Mouse (Mus musculus) frontal cortex, adult 2 months (tissue): ENCODE measurements at regions not wholly inside any gene's neighbourhood (a gene's known extent, or its start where the extent isn't known, plus 50 kb on each side); places are given as distances from the start of the nearest gene placed in this dataset.

Experiments used
- DNase-seq, 2 experiments: peaks; one replicate each; pipeline ENCODE4 v3.0.0; 2022; ENCODE audit warnings: low spot score in 1 of 2; ENCODE audit errors: extremely low spot score in 1 of 2

DNA sequence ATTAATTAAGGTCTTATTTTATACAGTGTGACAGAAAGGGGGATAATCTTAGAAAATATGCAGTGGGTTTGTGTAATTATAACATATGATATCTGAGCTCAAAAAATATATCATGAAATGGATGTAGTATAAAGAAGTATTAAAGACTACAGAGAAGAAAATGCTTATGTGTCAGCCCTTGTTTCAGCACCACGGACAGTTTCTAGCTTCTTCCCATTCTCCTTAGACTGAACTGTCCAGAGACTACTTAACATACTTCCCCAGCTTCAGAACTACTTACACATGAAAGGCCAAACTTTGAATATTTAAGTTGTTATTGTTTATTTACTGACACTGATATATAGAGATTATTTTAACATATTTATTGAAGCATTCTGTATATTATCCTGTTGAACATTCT, 578.4 kb downstream of the Nsun3 start:
- no peak for DNase-seq

DNA sequence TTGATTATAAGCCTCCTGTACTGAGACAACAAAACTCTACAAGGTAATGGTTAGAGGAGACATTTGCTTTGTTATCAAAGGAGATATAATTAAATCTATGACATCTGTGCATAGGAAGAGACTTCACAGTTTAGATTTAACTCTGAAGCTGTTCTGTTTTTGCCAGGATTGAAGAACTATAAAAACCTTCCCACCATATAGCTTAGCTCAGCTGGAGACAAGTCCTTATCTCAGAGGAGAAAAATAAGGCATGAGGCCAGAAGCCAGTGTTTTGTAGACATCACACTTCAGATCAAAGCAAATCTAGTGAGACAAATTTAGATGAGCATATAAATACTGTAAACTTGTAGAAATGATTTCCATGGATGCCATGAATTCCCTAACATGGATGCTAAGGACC, 603.6 kb downstream of the Nsun3 start:
- DNase-seq = peak; percentile 5 to 43
